Mouse (Mus musculus): ENCODE data around the gene Tnni1.

- TF ChIP-seq POLR2A (IDR thresholded peaks at IDR 0.05; ENCODE audit: insufficient read depth, low read depth, low read length) (no peak), CTCF (IDR thresholded peaks at IDR 0.05; ENCODE audit: insufficient read depth, low read depth, low read length) (no peak)
These were observed 12.5 kb upstream of the Tnni1 start for GRCm38 (mm10) chr1:135766592-135767306.

Measured in olfactory bulb, adult 2 months (tissue).